15 mouse cellular contexts compared by ENCODE assay signal in the genomic region with DNA sequence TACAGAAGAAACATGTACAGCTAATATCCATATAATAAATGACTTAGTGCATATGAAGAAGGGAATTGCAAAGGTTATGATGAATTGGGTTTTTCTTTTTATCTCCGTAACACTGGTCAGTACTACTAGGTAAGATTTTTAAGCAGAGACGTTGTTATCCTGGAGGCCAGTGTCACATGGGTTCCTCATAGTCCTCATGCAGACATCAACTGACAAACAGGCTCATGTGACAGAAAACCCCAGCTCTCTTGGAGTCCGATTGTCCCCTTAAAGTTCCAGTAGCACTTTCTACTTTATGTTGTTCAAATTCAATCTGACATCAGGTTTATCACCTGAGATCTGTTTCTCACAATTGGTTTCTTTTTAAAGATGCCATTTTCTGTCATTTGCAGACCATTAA.
"Had no signal": no experiment of that assay in that cellular context is flagged by ENCODE, and none has a peak within 500 bp of the region (broad histone marks: within the 10 kb centered on the region; RNA-seq: fewer than 3 reads in every experiment).

No protein-coding gene starts in this region.

- H3K4me1 ChIP-seq: kidney, embryonic 15.5 days; liver, embryonic 13.5 days had no signal

- H3K9me3 ChIP-seq: kidney, embryonic 15.5 days; liver, embryonic 13.5 days had no signal

- H3K4me3 ChIP-seq: kidney, embryonic 15.5 days; layer of hippocampus, adult 2 months; left cerebral cortex, adult 2 months; liver, embryonic 13.5 days had no signal

- H3K27ac ChIP-seq: kidney, embryonic 15.5 days; left cerebral cortex, adult 2 months; liver, embryonic 13.5 days had no signal

- H3K27me3 ChIP-seq: kidney, embryonic 15.5 days; liver, embryonic 13.5 days had no signal

- H3K9ac ChIP-seq: kidney, embryonic 15.5 days; liver, embryonic 13.5 days had no signal

- H3K36me3 ChIP-seq: kidney, embryonic 15.5 days; liver, embryonic 13.5 days had no signal

- DNase-seq: kidney, adult 8-10 months; kidney, postnatal 10 days; kidney, postnatal 4 days; layer of hippocampus, postnatal 36 days; liver, embryonic 13.5 days; lung, adult 2 months; lung, postnatal 14 days; lung, postnatal 4 days; midbrain, embryonic 14.5 days; thymus, adult 18-20 months; thymus, postnatal 36 days had no signal

- H3K4me2 ChIP-seq: kidney, embryonic 15.5 days; liver, embryonic 13.5 days; midbrain, embryonic 11.5 days had no signal
